Mouse (Mus musculus): ENCODE results near the gene Spsb4. TPM values are rescaled to one million over a fixed set of nuclear protein-coding genes. Genes with fewer than 3 reads are reported as not detected.

Spsb4 gene
- polyA plus RNA-seq, 1 experiment = 0.24 TPM

DNA sequence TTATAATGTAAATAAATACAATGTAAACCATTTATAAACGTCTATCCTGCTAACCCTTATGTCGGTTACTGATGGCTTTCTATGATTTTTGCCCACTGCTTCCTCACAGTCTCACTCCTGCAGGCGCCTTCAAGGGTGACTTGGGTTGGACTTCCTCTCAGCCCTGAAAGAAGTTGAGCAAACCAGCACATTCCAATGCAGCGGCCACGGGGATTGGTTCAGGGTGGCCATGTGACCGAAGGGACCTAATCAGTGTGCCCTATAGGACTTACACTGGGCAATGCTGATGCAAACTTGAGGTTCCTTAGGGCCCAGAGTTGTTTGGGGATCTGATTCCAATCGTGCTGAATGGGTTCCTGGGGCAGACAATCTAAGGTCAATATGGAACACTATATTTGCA is 59.2 kb downstream of the Spsb4 start:
- Histone ChIP-seq H3K27me3 (ENCODE audit: control insufficient read depth, insufficient read depth, low read length) (no peaks in the 10 kb centered on the region), H3K4me3 (ENCODE audit: low read depth, low read length) (no peak overlapping the region), H3K27ac (ENCODE audit: insufficient read depth, low read depth, low read length) (no peak overlapping the region), H3K4me1 (ENCODE audit: control insufficient read depth, insufficient read depth, insufficient read length, low read length) (no peaks in the 10 kb centered on the region; the same call in 1 of the 2 replicates), H3K36me3 (ENCODE audit: control insufficient read depth, insufficient read depth, low read length) (no peaks in the 10 kb centered on the region)
- 80% methylated on average over 7 of the region's 7 CpGs for WGBS
- no peak for TF ChIP-seq POLR2A (IDR thresholded peaks at IDR 0.05; ENCODE audit: low read depth, low read length)
- TF ChIP-seq CTCF (IDR thresholded peaks at IDR 0.05; ENCODE audit: extremely low read depth, insufficient read length, insufficient replicate concordance, low read depth, low read length) = no peak

DNA sequence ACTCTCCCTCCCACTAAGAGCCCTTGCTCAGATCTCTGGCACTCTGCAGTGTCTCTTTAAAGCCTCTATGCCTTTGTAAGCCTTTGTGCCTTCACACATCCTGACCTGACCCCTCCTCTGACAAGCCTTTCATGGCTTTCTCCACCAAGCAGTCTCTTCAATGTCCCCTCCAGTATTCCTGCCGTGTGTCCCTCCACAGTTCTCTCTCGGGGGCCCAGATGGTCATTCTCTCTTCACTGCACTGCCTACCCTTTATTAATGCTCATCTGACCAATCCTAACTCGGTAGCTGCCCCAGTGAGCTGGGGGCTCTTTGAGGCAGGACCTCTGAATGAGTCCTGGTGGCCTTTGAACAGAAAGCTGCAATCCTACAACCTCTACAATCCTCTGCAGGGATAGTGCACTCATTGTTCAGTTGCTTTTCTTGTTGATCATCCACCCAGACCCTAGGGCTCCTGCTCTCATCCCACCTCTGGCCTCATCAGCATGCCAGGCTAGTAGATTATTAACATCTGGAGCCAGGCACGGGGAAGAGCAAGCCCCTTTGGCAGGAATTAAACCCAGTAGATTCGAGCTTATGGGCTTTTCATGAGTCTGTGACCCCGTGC is 60.5 kb downstream of the Spsb4 start:
- no peaks in the 10 kb centered on the region for H3K4me1 ChIP-seq (ENCODE audit: control insufficient read depth, insufficient read depth, insufficient read length, low read length)
- H3K36me3 ChIP-seq (ENCODE audit: control insufficient read depth, insufficient read depth, low read length) = no peaks in the 10 kb centered on the region
- no peak overlapping the region for H3K27ac ChIP-seq (ENCODE audit: insufficient read depth, low read depth, low read length)
- WGBS = 30% methylated on average over 6 of the region's 6 CpGs
- no peak overlapping the region for H3K4me3 ChIP-seq (ENCODE audit: low read depth, low read length)
- H3K27me3 ChIP-seq (ENCODE audit: control insufficient read depth, insufficient read depth, low read length) = no peaks in the 10 kb centered on the region
- no peak for TF ChIP-seq POLR2A (IDR thresholded peaks at IDR 0.05; ENCODE audit: low read depth, low read length)
- no peak for TF ChIP-seq CTCF (IDR thresholded peaks at IDR 0.05; ENCODE audit: extremely low read depth, insufficient read length, insufficient replicate concordance, low read depth, low read length)

DNA sequence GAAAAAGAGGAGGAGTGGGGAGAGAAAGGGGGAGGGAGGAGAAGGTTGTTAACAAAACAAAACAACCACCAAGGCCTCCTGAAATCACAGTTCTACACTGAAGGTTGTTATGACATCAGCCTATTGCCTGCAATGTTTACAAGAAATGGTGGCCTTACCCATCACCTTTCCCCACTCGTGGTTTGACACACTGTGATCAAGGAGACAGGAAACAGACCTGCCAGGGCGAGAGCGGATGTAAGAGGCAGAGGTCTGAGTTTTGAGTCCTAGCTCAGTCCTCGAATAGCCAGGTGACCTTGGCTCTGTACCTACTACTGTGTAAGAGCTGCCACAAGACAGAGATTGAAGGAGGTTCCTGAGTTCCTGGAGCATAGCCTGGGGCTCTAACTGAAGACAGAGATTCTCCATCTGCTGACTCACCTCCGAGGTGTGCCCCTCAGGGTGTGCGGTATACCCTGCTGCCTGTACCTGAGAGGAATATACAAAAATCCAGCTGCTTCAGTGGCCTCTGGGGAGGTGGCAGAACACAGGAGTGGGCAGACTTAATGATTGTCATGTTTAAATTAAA is 61.3 kb downstream of the Spsb4 start:
- WGBS = 66% methylated on average over 6 of the region's 6 CpGs
- H3K27me3 ChIP-seq (ENCODE audit: control insufficient read depth, insufficient read depth, low read length) = no peaks in the 10 kb centered on the region
- no peak overlapping the region for H3K4me3 ChIP-seq (ENCODE audit: low read depth, low read length)
- TF ChIP-seq CTCF (IDR thresholded peaks at IDR 0.05; ENCODE audit: extremely low read depth, insufficient read length, insufficient replicate concordance, low read depth, low read length) = no peak
- no peak for TF ChIP-seq POLR2A (IDR thresholded peaks at IDR 0.05; ENCODE audit: low read depth, low read length)
- H3K36me3 ChIP-seq (ENCODE audit: control insufficient read depth, insufficient read depth, low read length) = no peaks in the 10 kb centered on the region
- H3K4me1 ChIP-seq (ENCODE audit: control insufficient read depth, insufficient read depth, insufficient read length, low read length) = peaks cover 2% of the 10 kb centered on the region; the same call in 1 of the 2 replicates
- H3K27ac ChIP-seq (ENCODE audit: insufficient read depth, low read depth, low read length) = no peak overlapping the region

DNA sequence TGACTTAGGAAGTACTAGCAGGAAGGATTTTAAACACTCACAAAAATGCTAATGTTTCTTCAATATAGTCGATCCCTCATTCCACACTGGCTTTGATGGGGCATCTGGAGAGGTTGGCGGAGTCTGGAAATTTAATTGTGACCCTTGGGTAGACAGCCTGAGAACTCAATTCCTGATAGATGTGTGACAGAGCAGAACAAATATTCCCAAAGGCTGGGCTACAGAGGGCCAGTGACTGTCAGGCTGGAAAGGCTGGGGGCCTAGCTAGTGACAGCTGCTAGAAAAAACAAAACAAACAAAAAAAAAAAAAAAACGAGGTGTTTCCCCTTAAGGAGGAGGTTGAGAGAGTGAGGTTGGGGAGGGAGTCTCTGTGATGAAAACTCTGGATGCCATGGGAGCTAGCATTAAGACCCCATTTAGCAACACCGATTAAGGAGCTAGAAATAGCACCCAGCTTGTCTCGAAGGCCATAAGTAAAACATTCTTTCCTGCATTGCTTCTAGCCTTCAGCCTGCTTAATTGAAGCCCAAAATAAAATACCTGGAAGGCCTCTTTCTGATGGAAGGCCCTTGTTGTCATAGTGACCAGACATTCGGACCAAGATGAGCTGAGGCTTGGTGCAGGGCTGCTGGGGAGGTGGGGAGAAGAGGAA is 61.9 kb downstream of the Spsb4 start:
- Histone ChIP-seq H3K4me1 (ENCODE audit: control insufficient read depth, insufficient read depth, insufficient read length, low read length) (peaks cover 2% of the 10 kb centered on the region; the same call in 1 of the 2 replicates), H3K27me3 (ENCODE audit: control insufficient read depth, insufficient read depth, low read length) (no peaks in the 10 kb centered on the region), H3K27ac (ENCODE audit: insufficient read depth, low read depth, low read length) (no peak overlapping the region), H3K4me3 (ENCODE audit: low read depth, low read length) (no peak overlapping the region), H3K36me3 (ENCODE audit: control insufficient read depth, insufficient read depth, low read length) (no peaks in the 10 kb centered on the region)
- TF ChIP-seq POLR2A (IDR thresholded peaks at IDR 0.05; ENCODE audit: low read depth, low read length) (no peak), CTCF (IDR thresholded peaks at IDR 0.05; ENCODE audit: extremely low read depth, insufficient read length, insufficient replicate concordance, low read depth, low read length) (no peak)
- WGBS = 70% methylated on average over 6 of the region's 6 CpGs

DNA sequence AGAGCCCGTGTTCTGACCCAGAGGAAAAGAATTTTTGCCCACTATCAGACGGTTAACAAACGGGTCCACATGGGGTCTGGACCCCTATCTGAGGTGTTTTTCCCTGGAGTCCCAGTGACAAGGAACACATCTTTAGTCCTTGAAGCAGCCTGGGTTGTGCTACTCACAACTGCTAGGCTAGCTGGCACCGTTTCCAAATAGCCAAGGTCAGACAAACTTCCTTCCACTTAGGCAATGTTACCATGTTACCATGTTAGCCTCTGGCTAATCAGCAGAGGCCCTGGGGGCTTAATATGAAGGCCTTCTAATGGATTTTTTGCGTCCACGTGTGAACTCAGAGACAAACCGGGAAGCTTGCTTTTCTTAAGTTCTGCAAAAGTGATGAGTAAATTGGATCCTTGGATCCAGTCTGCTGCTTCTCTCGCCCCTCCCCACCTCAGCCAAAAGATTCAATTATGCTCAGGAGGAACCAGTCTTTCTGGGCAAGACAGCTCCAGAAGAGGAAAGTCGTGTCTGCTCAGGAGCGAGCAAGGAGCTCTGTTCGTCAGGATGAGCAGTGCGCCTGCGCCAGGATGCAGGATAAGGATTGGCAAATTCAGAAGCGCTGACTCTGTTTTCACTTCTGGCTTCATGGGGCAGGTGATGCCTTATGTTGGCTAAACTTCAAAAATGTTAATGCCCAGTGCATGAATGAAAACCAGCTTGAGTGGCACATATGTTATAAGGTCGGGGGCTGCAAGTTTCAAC is 64.4 kb downstream of the Spsb4 start:
- no peaks in the 10 kb centered on the region for H3K36me3 ChIP-seq (ENCODE audit: control insufficient read depth, insufficient read depth, low read length)
- H3K27ac ChIP-seq (ENCODE audit: insufficient read depth, low read depth, low read length) = no peak overlapping the region
- H3K27me3 ChIP-seq (ENCODE audit: control insufficient read depth, insufficient read depth, low read length) = no peaks in the 10 kb centered on the region
- TF ChIP-seq CTCF (IDR thresholded peaks at IDR 0.05; ENCODE audit: extremely low read depth, insufficient read length, insufficient replicate concordance, low read depth, low read length) (no peak), POLR2A (IDR thresholded peaks at IDR 0.05; ENCODE audit: low read depth, low read length) (no peak)
- no peak overlapping the region for H3K4me3 ChIP-seq (ENCODE audit: low read depth, low read length)
- H3K4me1 ChIP-seq (ENCODE audit: control insufficient read depth, insufficient read depth, insufficient read length, low read length) = peaks cover 2% of the 10 kb centered on the region; the same call in 1 of the 2 replicates
- 92% methylated on average over 15 of the region's 15 CpGs for WGBS

DNA sequence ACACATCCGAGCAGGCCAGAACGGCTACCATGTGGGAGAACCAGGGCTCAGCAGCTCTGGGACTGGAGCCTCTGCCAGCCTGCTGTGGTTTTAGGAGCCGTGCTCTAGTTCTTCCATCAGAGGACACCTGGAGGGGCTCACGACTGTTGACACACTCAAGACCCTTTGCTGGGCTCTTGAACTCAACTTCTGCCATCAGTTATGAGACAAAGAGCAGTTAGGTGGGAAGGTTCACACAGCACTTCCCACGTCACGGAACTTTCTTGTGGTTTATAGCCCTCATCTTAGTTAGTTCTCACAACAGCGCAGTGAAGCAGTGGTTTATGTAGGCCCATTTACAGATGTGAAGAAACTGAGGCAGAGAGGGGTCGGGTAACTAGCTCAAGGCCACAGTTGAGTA is 65.2 kb downstream of the Spsb4 start:
- peaks cover 2% of the 10 kb centered on the region; the same call in 1 of the 2 replicates for H3K4me1 ChIP-seq (ENCODE audit: control insufficient read depth, insufficient read depth, insufficient read length, low read length)
- WGBS = 90% methylated on average over 8 of the region's 8 CpGs
- TF ChIP-seq CTCF (IDR thresholded peaks at IDR 0.05; ENCODE audit: extremely low read depth, insufficient read length, insufficient replicate concordance, low read depth, low read length) (no peak), POLR2A (IDR thresholded peaks at IDR 0.05; ENCODE audit: low read depth, low read length) (no peak)

More for the DNA sequence above, 65.2 kb downstream of the Spsb4 start:
- Histone ChIP-seq H3K27ac (ENCODE audit: insufficient read depth, low read depth, low read length) (no peak overlapping the region), H3K27me3 (ENCODE audit: control insufficient read depth, insufficient read depth, low read length) (no peaks in the 10 kb centered on the region), H3K4me3 (ENCODE audit: low read depth, low read length) (no peak overlapping the region), H3K36me3 (ENCODE audit: control insufficient read depth, insufficient read depth, low read length) (no peaks in the 10 kb centered on the region)

All from small intestine, adult 2 months (tissue).